Mouse (Mus musculus): ENCODE data around the gene 1700025G04Rik. TPM values are rescaled to one million over a fixed set of nuclear protein-coding genes. Genes with fewer than 3 reads are reported as not detected.
A peak's percentile ranks its signal among the peaks of the same experiment; 100 is the strongest.

1700025G04Rik gene
- total and polyA plus RNA-seq, 2 experiments, result 0.39 to 1.1 TPM

DNA sequence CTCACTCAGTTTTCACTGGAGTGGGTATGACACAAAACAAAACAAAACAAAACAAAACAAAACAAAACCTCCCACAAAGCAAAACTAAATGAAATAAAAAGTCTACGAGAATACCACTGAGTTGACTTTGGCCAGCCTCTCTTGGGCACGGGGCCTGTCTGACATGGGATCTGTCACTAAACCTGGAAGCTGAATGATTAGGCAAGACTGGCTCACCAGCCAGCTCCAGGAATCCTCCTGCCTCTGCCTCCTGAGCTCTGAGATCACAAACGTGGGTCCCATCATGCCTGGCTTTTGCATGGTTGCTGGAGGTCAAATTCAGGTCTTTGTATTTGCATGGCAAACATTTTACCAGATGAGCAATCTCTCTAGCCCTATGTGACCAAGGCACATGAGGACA, 258.1 kb downstream of the 1700025G04Rik start:
- Histone ChIP-seq H3K4me3 (ENCODE audit: insufficient read depth, low read depth, low read length) (no peak overlapping the region), H3K27me3 (ENCODE audit: control insufficient read depth, insufficient read depth, low read length) (no peaks in the 10 kb centered on the region), H3K9ac (ENCODE audit: low read depth, low read length) (no peak overlapping the region), H3K4me1 (ENCODE audit: control insufficient read depth, insufficient read depth, low read length) (no peaks in the 10 kb centered on the region), H3K27ac (replicated peaks; ENCODE audit: insufficient read depth, low read depth, low read length) (no peak overlapping the region), H3K79me2 (ENCODE audit: control insufficient read depth, insufficient read depth, low read length) (no peaks in the 10 kb centered on the region), H3K36me3 (ENCODE audit: control insufficient read depth, insufficient read depth, low read length) (no peaks in the 10 kb centered on the region)
- 74% methylated on average over 3 of the region's 3 CpGs for WGBS
- no peak for DNase-seq (ENCODE audit: extremely low read depth, low read depth, low spot score)
- TF ChIP-seq POLR2A (IDR thresholded peaks at IDR 0.05; ENCODE audit: extremely low read depth, insufficient read depth, low read length) (no peak), CTCF (IDR thresholded peaks at IDR 0.05; ENCODE audit: low read depth, low read length) (no peak)

- TF ChIP-seq POLR2A (IDR thresholded peaks at IDR 0.05; ENCODE audit: extremely low read depth, insufficient read depth, low read length) (no peak), CTCF (IDR thresholded peaks at IDR 0.05; ENCODE audit: low read depth, low read length) (no peak)
- WGBS, result 80% methylated on average over 7 of the region's 7 CpGs
These were observed 264.9 kb downstream of the 1700025G04Rik start for GRCm38 (mm10) chr1:151825065-151825464.

DNA sequence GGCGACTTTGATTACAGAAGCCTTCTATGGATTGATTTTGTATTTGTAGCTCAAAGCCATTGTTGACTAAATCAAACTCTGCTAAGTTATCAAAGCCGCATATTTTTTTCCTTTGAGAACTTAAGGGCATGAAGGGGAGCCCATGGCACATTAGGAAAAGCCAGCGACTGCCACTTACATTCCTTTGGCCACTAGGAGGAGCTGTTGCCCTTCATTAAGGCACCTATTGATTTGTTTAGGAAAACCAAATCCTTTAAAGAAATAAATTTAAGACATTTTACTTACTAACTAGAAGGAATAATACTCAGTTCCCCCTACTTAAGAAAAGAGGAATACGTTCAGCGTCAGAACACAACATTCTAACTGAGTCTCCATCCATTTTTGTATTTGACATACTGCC, 269.5 kb downstream of the 1700025G04Rik start:
- 39% methylated on average over 5 of the region's 5 CpGs for WGBS
- Histone ChIP-seq H3K36me3 (ENCODE audit: control insufficient read depth, insufficient read depth, low read length) (peaks cover 29% of the 10 kb centered on the region), H3K4me1 (ENCODE audit: control insufficient read depth, insufficient read depth, low read length) (no peaks in the 10 kb centered on the region), H3K27ac (replicated peaks; ENCODE audit: insufficient read depth, low read depth, low read length) (no peak overlapping the region), H3K4me3 (ENCODE audit: insufficient read depth, low read depth, low read length) (no peak overlapping the region), H3K9ac (ENCODE audit: low read depth, low read length) (no peak overlapping the region), H3K79me2 (ENCODE audit: control insufficient read depth, insufficient read depth, low read length) (no peaks in the 10 kb centered on the region), H3K27me3 (ENCODE audit: control insufficient read depth, insufficient read depth, low read length) (no peaks in the 10 kb centered on the region)
- DNase-seq (ENCODE audit: extremely low read depth, low read depth, low spot score), result peak; percentile 56
- TF ChIP-seq POLR2A (IDR thresholded peaks at IDR 0.05; ENCODE audit: extremely low read depth, insufficient read depth, low read length), result no peak
- peak; percentile 65 for TF ChIP-seq CTCF (IDR thresholded peaks at IDR 0.05; ENCODE audit: low read depth, low read length)

More at GRCm38 (mm10) chr1:151825065-151825464, 264.9 kb downstream of the 1700025G04Rik start:
- Histone ChIP-seq H3K4me1 (ENCODE audit: control insufficient read depth, insufficient read depth, low read length) (no peaks in the 10 kb centered on the region), H3K36me3 (ENCODE audit: control insufficient read depth, insufficient read depth, low read length) (peaks cover 5% of the 10 kb centered on the region), H3K9ac (ENCODE audit: low read depth, low read length) (no peak overlapping the region), H3K4me3 (ENCODE audit: insufficient read depth, low read depth, low read length) (no peak overlapping the region), H3K79me2 (ENCODE audit: control insufficient read depth, insufficient read depth, low read length) (no peaks in the 10 kb centered on the region), H3K27ac (replicated peaks; ENCODE audit: insufficient read depth, low read depth, low read length) (no peak overlapping the region), H3K27me3 (ENCODE audit: control insufficient read depth, insufficient read depth, low read length) (no peaks in the 10 kb centered on the region)
- DNase-seq (ENCODE audit: extremely low read depth, low read depth, low spot score), result no peak

GRCm38 (mm10) chr1:151819190-151819589, 270.7 kb downstream of the 1700025G04Rik start:
- Histone ChIP-seq H3K4me3 (ENCODE audit: insufficient read depth, low read depth, low read length) (no peak overlapping the region), H3K79me2 (ENCODE audit: control insufficient read depth, insufficient read depth, low read length) (no peaks in the 10 kb centered on the region), H3K27me3 (ENCODE audit: control insufficient read depth, insufficient read depth, low read length) (no peaks in the 10 kb centered on the region), H3K9ac (ENCODE audit: low read depth, low read length) (no peak overlapping the region), H3K36me3 (ENCODE audit: control insufficient read depth, insufficient read depth, low read length) (peaks cover 33% of the 10 kb centered on the region), H3K4me1 (ENCODE audit: control insufficient read depth, insufficient read depth, low read length) (no peaks in the 10 kb centered on the region), H3K27ac (replicated peaks; ENCODE audit: insufficient read depth, low read depth, low read length) (no peak overlapping the region)
- peak; percentile 35 for DNase-seq (ENCODE audit: extremely low read depth, low read depth, low spot score)
- TF ChIP-seq CTCF (IDR thresholded peaks at IDR 0.05; ENCODE audit: low read depth, low read length) (no peak), POLR2A (IDR thresholded peaks at IDR 0.05; ENCODE audit: extremely low read depth, insufficient read depth, low read length) (no peak)
- WGBS, result 84% methylated on average over 7 of the region's 7 CpGs

DNA sequence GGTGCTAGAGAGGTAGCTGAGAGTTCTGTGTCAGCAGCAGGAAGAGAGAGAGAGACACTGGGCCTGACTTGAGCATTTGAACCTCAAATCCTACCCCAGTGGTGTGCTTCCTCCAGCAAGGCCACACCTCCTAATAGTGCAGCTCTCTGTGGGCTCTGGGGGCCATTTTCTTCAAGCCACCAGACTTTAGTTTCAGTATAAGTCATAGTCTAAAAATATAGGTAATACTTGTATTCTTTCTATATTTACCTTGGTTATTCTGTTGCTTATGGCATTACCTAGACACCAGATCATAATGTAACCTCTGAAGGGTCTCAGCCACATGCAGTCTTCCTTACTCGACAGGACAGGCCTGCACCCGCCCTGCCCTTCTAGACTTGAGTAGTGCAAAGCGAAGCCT, 273.9 kb downstream of the 1700025G04Rik start:
- Histone ChIP-seq H3K4me1 (ENCODE audit: control insufficient read depth, insufficient read depth, low read length) (no peaks in the 10 kb centered on the region), H3K4me3 (ENCODE audit: insufficient read depth, low read depth, low read length) (no peak overlapping the region), H3K27ac (replicated peaks; ENCODE audit: insufficient read depth, low read depth, low read length) (no peak overlapping the region), H3K36me3 (ENCODE audit: control insufficient read depth, insufficient read depth, low read length) (peaks cover 51% of the 10 kb centered on the region), H3K9ac (ENCODE audit: low read depth, low read length) (no peak overlapping the region), H3K79me2 (ENCODE audit: control insufficient read depth, insufficient read depth, low read length) (no peaks in the 10 kb centered on the region), H3K27me3 (ENCODE audit: control insufficient read depth, insufficient read depth, low read length) (no peaks in the 10 kb centered on the region)
- WGBS, result 96% methylated on average over 3 of the region's 3 CpGs
- no peak for TF ChIP-seq POLR2A (IDR thresholded peaks at IDR 0.05; ENCODE audit: extremely low read depth, insufficient read depth, low read length)
- no peak for TF ChIP-seq CTCF (IDR thresholded peaks at IDR 0.05; ENCODE audit: low read depth, low read length)
- no peak for DNase-seq (ENCODE audit: extremely low read depth, low read depth, low spot score)

- TF ChIP-seq POLR2A (IDR thresholded peaks at IDR 0.05; ENCODE audit: extremely low read depth, insufficient read depth, low read length) (no peak), CTCF (IDR thresholded peaks at IDR 0.05; ENCODE audit: low read depth, low read length) (no peak)
These were observed 277.8 kb downstream of the 1700025G04Rik start for GRCm38 (mm10) chr1:151812004-151812712.

More at GRCm38 (mm10) chr1:151812004-151812712, 277.8 kb downstream of the 1700025G04Rik start:
- H3K27me3 ChIP-seq (ENCODE audit: control insufficient read depth, insufficient read depth, low read length), result no peaks in the 10 kb centered on the region
- 97% methylated on average over 13 of the region's 13 CpGs for WGBS
- H3K79me2 ChIP-seq (ENCODE audit: control insufficient read depth, insufficient read depth, low read length), result no peaks in the 10 kb centered on the region
- no peak for DNase-seq (ENCODE audit: extremely low read depth, low read depth, low spot score)
- no peak overlapping the region for H3K4me3 ChIP-seq (ENCODE audit: insufficient read depth, low read depth, low read length)
- no peaks in the 10 kb centered on the region for H3K4me1 ChIP-seq (ENCODE audit: control insufficient read depth, insufficient read depth, low read length)
- peaks cover 52% of the 10 kb centered on the region for H3K36me3 ChIP-seq (ENCODE audit: control insufficient read depth, insufficient read depth, low read length)
- H3K27ac ChIP-seq (replicated peaks; ENCODE audit: insufficient read depth, low read depth, low read length), result no peak overlapping the region
- H3K9ac ChIP-seq (ENCODE audit: low read depth, low read length), result no peak overlapping the region

Measured in liver, adult 2 months (tissue).